Mouse (Mus musculus) limb, embryonic 15.5 days (tissue): Measurements from ENCODE around the gene Gnai3. TPM values are rescaled to one million over a fixed set of nuclear protein-coding genes. Genes with fewer than 3 reads are reported as not detected.

ENCODE experiments used
- ATAC-seq: fragments of 200-750 bp; cut with Nextera tagmentation; 2 replicates; pipeline ENCODE4 v1.8.0; 2017; ENCODE audit warnings: low read depth, moderate TSS enrichment; ENCODE audit not compliant: insufficient number of reproducible peaks, low FRiP score, low TSS enrichment
- H3K27ac ChIP-seq: fragments of 300-500 bp; sonication (generic); 2 replicates; pipeline ENCODE4 v1.5.1; 2015; ENCODE audit warnings: moderate library complexity, mild to moderate bottlenecking, inconsistent platforms
- H3K27me3 ChIP-seq: fragments of 300-500 bp; sonication (generic); 2 replicates; pipeline ENCODE4 v1.6.1; 2015; ENCODE audit warnings: inconsistent platforms
- H3K36me3 ChIP-seq: fragments of 300-500 bp; sonication (generic); 2 replicates; pipeline ENCODE4 v1.6.1; 2015; ENCODE audit warnings: inconsistent platforms
- H3K4me1 ChIP-seq: fragments of 300-500 bp; sonication (generic); 2 replicates; pipeline ENCODE4 v1.6.1; 2015; ENCODE audit warnings: inconsistent platforms
- H3K4me2 ChIP-seq: fragments of 300-500 bp; sonication (generic); 2 replicates; pipeline ENCODE4 v1.6.1; 2015; ENCODE audit warnings: mild to moderate bottlenecking, inconsistent platforms
- H3K4me3 ChIP-seq: fragments of 300-500 bp; sonication (generic); 2 replicates; pipeline ENCODE4 v1.5.1; 2015; ENCODE audit warnings: mild to moderate bottlenecking, inconsistent platforms
- H3K9ac ChIP-seq: fragments of 300-500 bp; sonication (generic); 2 replicates; pipeline ENCODE4 v1.6.1; 2015; ENCODE audit warnings: inconsistent platforms
- H3K9me3 ChIP-seq: fragments of 300-500 bp; sonication (generic); 2 replicates; pipeline ENCODE4 v1.6.1; 2016; ENCODE audit warnings: inconsistent platforms
- WGBS: fragments of 180-500 bp; shearing (Covaris S2); methylation state at CpG from one replicate; pipeline ENCODE4 v1.1.7; 2015; 5-methylcytosine and 5-hydroxymethylcytosine counted together
- polyA plus RNA-seq: library from polyadenylated mRNA; unstranded; fragments of >200 nt; fragmentation: Nextera tagmentation; extraction: Ambion mirVana; gene quantifications from 2 replicates; pipeline ENCODE4 v1.2.1, GENCODE M21; 2015

The Gnai3 gene
- polyA plus RNA-seq, 1 experiment from 2014 or later = 183 TPM

DNA sequence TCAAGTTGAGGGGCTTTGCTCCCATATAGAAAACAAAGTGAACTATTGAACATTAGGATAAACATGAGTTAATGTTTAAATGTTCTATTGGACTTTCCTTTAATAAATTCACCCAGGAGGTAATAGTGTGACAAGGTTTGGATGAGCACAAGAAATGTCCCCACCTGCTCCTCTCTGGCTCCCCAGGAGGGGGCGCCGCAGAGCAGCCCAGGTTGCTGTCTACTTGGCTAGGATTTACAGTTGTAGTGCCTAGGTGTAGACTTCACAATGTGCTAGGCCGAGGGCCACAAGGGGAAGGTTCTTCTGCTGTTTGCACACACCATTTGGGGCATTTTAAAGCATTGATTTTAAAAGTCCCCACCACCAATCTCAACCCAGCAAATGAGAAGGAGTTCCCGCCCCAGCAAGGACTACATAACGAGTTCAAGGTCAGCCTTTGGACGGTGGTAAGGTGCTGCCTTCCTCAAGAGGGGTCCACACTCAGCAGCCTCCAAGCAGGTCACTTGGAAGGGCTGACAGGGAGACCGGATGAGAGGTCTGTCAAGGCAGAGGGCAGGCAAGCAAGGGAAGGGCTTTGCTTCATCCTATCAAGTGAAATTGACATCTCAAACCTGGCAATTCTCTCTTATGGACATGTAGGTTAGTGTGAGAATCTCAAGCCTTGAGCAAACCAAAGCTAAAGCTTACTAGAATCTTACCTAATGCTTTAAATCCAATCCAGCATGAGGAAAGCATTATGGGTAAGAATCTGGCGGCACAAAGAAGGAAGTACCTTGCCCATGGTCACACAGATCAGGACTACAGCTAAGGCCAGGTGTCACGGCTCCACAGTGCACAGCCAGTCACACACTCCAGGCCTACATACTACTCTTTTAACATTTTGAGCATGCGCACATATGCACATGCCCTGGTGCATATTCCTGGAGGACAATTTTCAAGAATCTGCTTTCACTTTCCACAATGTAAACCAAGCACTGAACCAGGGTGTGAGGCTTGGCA is 75.4 kb downstream of the Gnai3 start:
- no peaks in the 10 kb centered on the region for H3K27me3 ChIP-seq
- H3K27ac ChIP-seq = no peak overlapping the region
- WGBS = 63% methylated on average over 10 of the region's 10 CpGs
- H3K9me3 ChIP-seq = no peaks in the 10 kb centered on the region
- no peak overlapping the region for H3K4me2 ChIP-seq
- ATAC-seq = no peak
- H3K9ac ChIP-seq = no peak overlapping the region
- no peak overlapping the region for H3K4me3 ChIP-seq
- no peaks in the 10 kb centered on the region for H3K4me1 ChIP-seq
- peaks cover 22% of the 10 kb centered on the region for H3K36me3 ChIP-seq

DNA sequence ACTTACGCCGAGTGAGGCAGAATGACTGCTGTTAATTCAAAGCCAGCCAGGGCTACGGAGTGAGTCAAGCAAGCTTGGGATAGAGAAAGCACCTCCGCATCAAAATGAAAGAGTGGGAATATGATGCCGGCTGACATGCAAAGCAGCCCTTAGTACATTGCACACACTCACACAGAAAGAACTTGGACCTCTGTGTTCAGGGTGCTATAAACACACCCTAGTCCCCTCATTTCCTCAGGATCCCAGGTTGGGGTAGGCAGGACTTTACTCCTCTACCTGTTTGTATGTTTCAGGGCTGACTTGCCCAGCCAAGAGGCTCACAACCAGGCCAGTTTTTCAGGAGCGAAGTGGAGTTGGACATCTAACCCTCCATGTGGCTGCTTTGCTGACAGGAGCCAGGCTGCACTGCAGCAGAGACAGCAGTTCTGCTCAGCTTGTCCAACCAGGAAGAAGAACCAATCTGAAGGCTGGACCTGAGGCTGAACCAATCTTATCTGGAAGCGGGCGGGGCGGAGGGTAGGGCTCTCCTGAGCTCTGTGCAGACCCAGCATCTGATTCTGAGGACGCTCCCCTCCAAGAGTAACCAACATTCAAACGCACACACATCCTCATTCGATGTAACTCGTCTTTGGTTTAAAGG is 76.6 kb downstream of the Gnai3 start:
- Histone ChIP-seq H3K4me2 (no peak overlapping the region), H3K36me3 (peaks cover 9% of the 10 kb centered on the region), H3K9me3 (no peaks in the 10 kb centered on the region), H3K27ac (no peak overlapping the region), H3K4me1 (no peaks in the 10 kb centered on the region), H3K9ac (no peak overlapping the region), H3K4me3 (no peak overlapping the region), H3K27me3 (no peaks in the 10 kb centered on the region)
- ATAC-seq = no peak
- 68% methylated on average over 13 of the region's 13 CpGs for WGBS

DNA sequence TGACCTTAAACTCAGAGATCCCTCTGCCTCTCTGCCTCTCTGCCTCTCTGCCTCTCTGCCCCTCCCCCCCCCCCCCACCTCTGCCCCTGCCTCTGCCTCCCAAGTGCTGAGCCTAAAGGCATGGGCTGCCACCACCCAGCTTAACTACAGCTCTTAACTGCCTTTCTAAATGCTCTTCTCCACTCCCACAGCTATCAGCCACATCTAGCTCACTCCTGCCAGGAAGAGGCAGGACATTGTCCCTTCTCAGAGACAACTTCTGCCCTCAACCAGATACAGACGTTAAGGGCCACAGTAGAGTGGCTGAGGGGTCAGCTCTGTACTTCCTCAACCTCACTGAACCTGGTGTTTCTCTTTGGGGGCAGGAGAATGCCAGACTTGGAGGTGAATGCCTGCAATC is 77.1 kb downstream of the Gnai3 start:
- no peak for ATAC-seq
- Histone ChIP-seq H3K4me1 (no peaks in the 10 kb centered on the region), H3K36me3 (peaks cover 4% of the 10 kb centered on the region), H3K9me3 (no peaks in the 10 kb centered on the region), H3K27ac (no peak overlapping the region), H3K4me3 (no peak overlapping the region), H3K9ac (no peak overlapping the region), H3K4me2 (no peak overlapping the region), H3K27me3 (no peaks in the 10 kb centered on the region)
- 7% methylated on average over 1 of the region's 1 CpGs for WGBS

DNA sequence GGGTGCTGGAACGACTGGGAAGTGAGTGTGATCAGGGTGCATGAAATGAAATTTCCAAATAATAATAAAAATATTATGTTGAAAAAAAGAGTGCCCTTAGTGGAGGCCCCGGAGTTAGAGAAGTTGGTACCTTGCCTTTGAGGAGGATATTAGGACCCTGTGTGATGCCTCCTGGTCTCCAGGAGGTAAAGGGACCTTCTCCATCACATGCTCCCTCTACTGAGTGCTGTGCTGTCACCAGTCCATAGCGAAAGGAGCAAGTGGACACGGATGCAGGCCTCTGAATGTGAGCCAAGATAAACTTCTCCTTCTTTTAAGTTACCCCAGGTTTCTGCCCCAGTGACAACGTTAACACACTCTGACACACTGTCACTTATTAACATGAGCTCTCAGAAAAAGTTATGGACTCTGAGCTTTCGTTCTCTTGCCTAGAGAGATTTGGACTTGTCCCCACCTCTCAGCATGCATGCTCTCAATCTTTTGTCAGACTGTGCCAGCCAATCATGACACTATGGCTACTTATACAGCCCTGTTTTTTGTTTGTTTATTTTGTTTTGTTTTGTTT is 78.5 kb downstream of the Gnai3 start:
- Histone ChIP-seq H3K9me3 (no peaks in the 10 kb centered on the region), H3K27me3 (no peaks in the 10 kb centered on the region), H3K36me3 (no peaks in the 10 kb centered on the region), H3K27ac (no peak overlapping the region), H3K4me1 (no peaks in the 10 kb centered on the region), H3K4me2 (no peak overlapping the region), H3K9ac (no peak overlapping the region), H3K4me3 (no peak overlapping the region)
- 68% methylated on average over 6 of the region's 6 CpGs for WGBS
- no peak for ATAC-seq

DNA sequence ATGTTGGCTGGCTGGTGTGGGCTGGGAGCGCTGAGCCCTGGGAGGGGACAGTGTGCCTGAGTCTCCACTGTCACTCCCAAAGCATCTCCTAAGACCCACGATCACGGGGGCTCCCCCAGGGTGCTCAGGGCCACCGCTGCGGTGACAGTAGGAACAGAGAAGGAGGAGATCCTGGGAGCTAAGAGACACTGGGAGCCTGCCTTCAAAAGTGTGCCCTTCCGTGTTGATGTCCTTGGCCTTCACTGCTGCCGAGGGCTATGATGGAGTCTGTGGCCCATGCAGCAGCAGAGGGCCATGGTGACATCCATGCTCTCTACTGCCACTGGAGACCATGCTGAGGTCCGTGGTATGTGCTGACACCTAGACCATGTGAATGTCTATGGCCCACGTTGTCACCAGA is 80.4 kb downstream of the Gnai3 start:
- no peak for ATAC-seq
- no peak overlapping the region for H3K9ac ChIP-seq
- peaks cover 3% of the 10 kb centered on the region; the same call in 1 of the 2 replicates for H3K4me1 ChIP-seq
- no peaks in the 10 kb centered on the region for H3K36me3 ChIP-seq
- 80% methylated on average over 9 of the region's 9 CpGs for WGBS
- H3K4me2 ChIP-seq = no peak overlapping the region
- no peak overlapping the region for H3K4me3 ChIP-seq
- H3K27ac ChIP-seq = no peak overlapping the region
- H3K27me3 ChIP-seq = no peaks in the 10 kb centered on the region
- no peaks in the 10 kb centered on the region for H3K9me3 ChIP-seq

DNA sequence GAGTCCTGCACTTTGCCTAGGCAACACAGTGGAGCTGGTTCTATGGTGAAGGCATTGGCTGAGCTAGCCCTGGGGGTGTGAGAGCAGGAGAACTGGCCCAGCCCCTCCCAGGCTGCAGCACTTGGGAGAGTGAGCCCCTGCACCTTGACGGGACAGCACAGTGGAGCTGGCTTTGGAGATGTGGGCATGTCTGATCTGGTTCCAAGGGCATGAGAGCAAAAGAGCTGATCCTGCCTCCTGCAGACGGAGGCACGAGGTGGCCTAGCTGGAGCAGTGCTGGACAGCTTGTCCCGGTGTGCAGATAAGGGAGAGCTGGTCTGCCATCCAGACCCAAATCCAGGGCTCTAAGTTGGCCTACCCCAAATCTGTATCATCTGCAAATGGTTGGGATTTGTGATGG is 81.3 kb downstream of the Gnai3 start:
- Histone ChIP-seq H3K27ac (no peak overlapping the region), H3K4me1 (peaks cover 3% of the 10 kb centered on the region; the same call in 1 of the 2 replicates), H3K9ac (no peak overlapping the region), H3K4me3 (no peak overlapping the region), H3K4me2 (no peak overlapping the region), H3K36me3 (no peaks in the 10 kb centered on the region), H3K9me3 (no peaks in the 10 kb centered on the region), H3K27me3 (no peaks in the 10 kb centered on the region)
- WGBS = 70% methylated on average over 4 of the region's 4 CpGs
- ATAC-seq = no peak

DNA sequence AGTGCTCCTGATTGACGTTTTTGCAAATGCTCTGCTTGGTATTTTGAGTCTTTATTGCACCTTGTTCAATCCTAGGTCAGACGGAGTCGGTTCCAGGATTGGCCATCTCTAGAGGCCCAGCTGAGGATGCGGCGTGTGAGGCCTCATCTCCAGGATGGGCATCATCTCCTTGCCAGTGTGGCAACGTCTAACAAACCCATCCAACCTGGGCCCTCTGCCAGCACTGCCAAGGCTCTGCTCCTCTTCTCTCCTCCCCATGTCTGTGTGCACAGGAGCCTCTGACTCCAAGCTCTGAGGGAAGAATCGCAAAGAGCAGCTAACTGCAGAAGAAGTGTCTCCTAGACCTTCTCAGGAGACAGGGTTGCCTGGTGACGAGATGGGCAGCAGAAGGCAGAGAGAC is 83.3 kb downstream of the Gnai3 start:
- Histone ChIP-seq H3K4me2 (no peak overlapping the region), H3K9ac (no peak overlapping the region), H3K27me3 (no peaks in the 10 kb centered on the region), H3K4me1 (peaks cover 3% of the 10 kb centered on the region; the same call in 1 of the 2 replicates), H3K27ac (no peak overlapping the region), H3K36me3 (no peaks in the 10 kb centered on the region), H3K9me3 (no peaks in the 10 kb centered on the region), H3K4me3 (no peak overlapping the region)
- WGBS = 79% methylated on average over 8 of the region's 8 CpGs
- ATAC-seq = no peak

DNA sequence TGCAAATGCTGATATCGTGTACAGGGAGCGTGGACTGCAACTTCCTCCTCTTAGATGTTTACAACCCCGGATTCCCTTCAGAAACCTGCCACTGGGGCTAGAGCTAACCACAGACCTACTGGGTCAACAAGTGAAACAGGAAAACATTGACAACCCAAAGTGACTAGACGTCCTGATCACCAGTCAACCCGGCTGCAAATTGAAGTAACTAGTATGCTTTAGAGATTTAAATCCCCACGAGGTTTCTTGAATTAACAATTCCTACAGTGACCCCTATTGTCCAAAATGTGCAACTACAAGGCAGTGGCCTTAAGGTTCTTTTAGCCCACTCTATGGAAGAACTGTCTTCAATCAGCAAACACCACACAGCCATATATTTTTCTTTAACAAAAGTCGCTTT is 84.5 kb downstream of the Gnai3 start:
- Histone ChIP-seq H3K27ac (no peak overlapping the region), H3K4me1 (peaks cover 3% of the 10 kb centered on the region; the same call in 1 of the 2 replicates), H3K9me3 (no peaks in the 10 kb centered on the region), H3K4me2 (no peak overlapping the region), H3K36me3 (no peaks in the 10 kb centered on the region), H3K4me3 (no peak overlapping the region), H3K9ac (no peak overlapping the region), H3K27me3 (no peaks in the 10 kb centered on the region)
- ATAC-seq = no peak
- WGBS = 14% methylated on average over 7 of the region's 7 CpGs

Other genes with a start within 250 kb of the Gnai3 start
- gene Gstm7, start 214.3 kb downstream of the Gnai3 start, polyA plus RNA-seq = 10.7 and 11.9 TPM in 2 replicates
- gene Gstm6, start 202.4 kb downstream of the Gnai3 start, polyA plus RNA-seq = 6.8 and 7.4 TPM in 2 replicates
- not detected in 2 replicates for gene Gstm3, start 176.9 kb downstream of the Gnai3 start, polyA plus RNA-seq
- gene Gstm2, start 159.7 kb downstream of the Gnai3 start, polyA plus RNA-seq = 69.1 and 73.7 TPM in 2 replicates
- 56.1 and 63.9 TPM in 2 replicates for gene Gstm1, start 128.2 kb downstream of the Gnai3 start, polyA plus RNA-seq
- 14.0 and 14.2 TPM in 2 replicates for gene Gstm4, start 101.3 kb downstream of the Gnai3 start, polyA plus RNA-seq
- gene Ampd2, start 59.5 kb downstream of the Gnai3 start, polyA plus RNA-seq = 50.1 and 51.4 TPM in 2 replicates
- 0.67 and 0.96 TPM in 2 replicates for gene Gnat2, start 53.4 kb downstream of the Gnai3 start, polyA plus RNA-seq
- gene Gpr61, start 8.7 kb upstream of the Gnai3 start, polyA plus RNA-seq = 0.09 TPM in 2 replicates
- 4.7 and 5.4 TPM in 2 replicates for gene Amigo1, start 40.2 kb upstream of the Gnai3 start, polyA plus RNA-seq
- 2.4 and 3.1 TPM in 2 replicates for gene Cyb561d1, start 55.1 kb upstream of the Gnai3 start, polyA plus RNA-seq
- 18.0 and 18.7 TPM in 2 replicates for gene Atxn7l2, start 64.8 kb upstream of the Gnai3 start, polyA plus RNA-seq
- gene Sypl2, start 80.5 kb upstream of the Gnai3 start, polyA plus RNA-seq = 2.8 and 7.6 TPM in 2 replicates
- 254 and 257 TPM in 2 replicates for gene Psma5, start 110.8 kb upstream of the Gnai3 start, polyA plus RNA-seq
- 10.2 and 12.8 TPM in 2 replicates for gene Sort1, start 137.9 kb upstream of the Gnai3 start, polyA plus RNA-seq
- gene Mybphl, start 218.8 kb upstream of the Gnai3 start, polyA plus RNA-seq = not detected in 2 replicates
- gene Psrc1, start 237.7 kb upstream of the Gnai3 start, polyA plus RNA-seq = 37.8 and 40.2 TPM in 2 replicates